Mouse (Mus musculus) forebrain, embryonic 10.5 days (tissue): ENCODE data around the gene Slc35b1. TPM values are rescaled to one million over a fixed set of nuclear protein-coding genes. Genes with fewer than 3 reads are reported as not detected.
"Not testable (repeated sequence)": the region's sequence is repeated elsewhere in the genome, so short reads cannot be mapped to it uniquely, and the experiment has no call there.

Experiments
- DNase-seq: peaks from one replicate; pipeline ENCODE4 v3.0.0-alpha.2; 2017; ENCODE audit warnings: low spot score; ENCODE audit errors: extremely low spot score
- H3K27ac ChIP-seq: fragments of 300-500 bp; sonication (generic); 2 replicates; pipeline ENCODE4 v1.5.1; 2016; ENCODE audit warnings: mild to moderate bottlenecking
- H3K27me3 ChIP-seq: fragments of 300-500 bp; sonication (generic); 2 replicates; pipeline ENCODE4 v1.6.1; 2016; ENCODE audit warnings: mild to moderate bottlenecking; ENCODE audit not compliant: poor library complexity, severe bottlenecking
- H3K36me3 ChIP-seq: fragments of 300-500 bp; sonication (generic); replicated peaks from 2 replicates; pipeline ENCODE4 v1.6.1; 2016; ENCODE audit warnings: mild to moderate bottlenecking, moderate library complexity
- H3K4me1 ChIP-seq: fragments of 300-500 bp; sonication (generic); 2 replicates; pipeline ENCODE4 v1.6.1; 2016
- H3K4me3 ChIP-seq: fragments of 300-500 bp; sonication (generic); 2 replicates; pipeline ENCODE4 v1.5.1; 2016; ENCODE audit warnings: mild to moderate bottlenecking, moderate library complexity
- H3K9me3 ChIP-seq: fragments of 300-500 bp; sonication (generic); 2 replicates; pipeline ENCODE4 v1.6.1; 2016; ENCODE audit warnings: mild to moderate bottlenecking, moderate library complexity
- WGBS: fragments of 180-500 bp; shearing (Covaris S2); methylation state at CpG from one replicate; pipeline ENCODE4 v1.1.7; 2016; 5-methylcytosine and 5-hydroxymethylcytosine counted together
- polyA plus RNA-seq: library from polyadenylated mRNA; unstranded; fragments of >200 nt; fragmentation: Nextera tagmentation; extraction: Ambion mirVana; gene quantifications from 2 replicates; pipeline ENCODE4 v1.2.1, GENCODE M21; 2016

The Slc35b1 gene
- polyA plus RNA-seq, 1 experiment from 2014 or later = 118 TPM

DNA sequence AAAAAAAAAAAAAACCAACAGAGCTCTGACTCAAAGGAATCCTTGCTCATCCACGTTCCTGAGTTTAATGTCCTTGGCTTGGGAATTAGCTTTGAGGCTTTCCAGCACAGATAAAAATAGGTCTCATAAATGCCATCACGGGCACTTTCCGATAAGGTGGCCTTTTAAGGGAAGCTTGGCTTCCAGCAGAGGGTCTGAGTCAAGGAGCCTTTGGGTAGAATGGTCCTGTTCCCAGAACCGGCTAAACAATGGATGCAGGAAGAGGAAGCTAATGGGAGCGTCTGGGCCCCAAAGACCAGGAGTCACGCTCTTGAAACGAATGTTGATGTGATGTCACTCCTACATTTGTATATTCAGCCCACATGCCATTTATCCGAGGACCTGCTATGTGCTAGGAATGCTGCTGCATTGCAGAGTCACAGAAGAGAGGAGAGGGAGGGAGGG lies 18.2 kb downstream of the Slc35b1 start:
- Histone ChIP-seq H3K4me3 (no peak overlapping the region), H3K36me3 (no peaks in the 10 kb centered on the region), H3K9me3 (no peaks in the 10 kb centered on the region), H3K4me1 (peaks cover 31% of the 10 kb centered on the region), H3K27ac (peak overlapping the region; percentile 63), H3K27me3 (peaks cover 15% of the 10 kb centered on the region)
- DNase-seq = no peak
- WGBS = 26% methylated on average over 8 of the region's 8 CpGs

DNA sequence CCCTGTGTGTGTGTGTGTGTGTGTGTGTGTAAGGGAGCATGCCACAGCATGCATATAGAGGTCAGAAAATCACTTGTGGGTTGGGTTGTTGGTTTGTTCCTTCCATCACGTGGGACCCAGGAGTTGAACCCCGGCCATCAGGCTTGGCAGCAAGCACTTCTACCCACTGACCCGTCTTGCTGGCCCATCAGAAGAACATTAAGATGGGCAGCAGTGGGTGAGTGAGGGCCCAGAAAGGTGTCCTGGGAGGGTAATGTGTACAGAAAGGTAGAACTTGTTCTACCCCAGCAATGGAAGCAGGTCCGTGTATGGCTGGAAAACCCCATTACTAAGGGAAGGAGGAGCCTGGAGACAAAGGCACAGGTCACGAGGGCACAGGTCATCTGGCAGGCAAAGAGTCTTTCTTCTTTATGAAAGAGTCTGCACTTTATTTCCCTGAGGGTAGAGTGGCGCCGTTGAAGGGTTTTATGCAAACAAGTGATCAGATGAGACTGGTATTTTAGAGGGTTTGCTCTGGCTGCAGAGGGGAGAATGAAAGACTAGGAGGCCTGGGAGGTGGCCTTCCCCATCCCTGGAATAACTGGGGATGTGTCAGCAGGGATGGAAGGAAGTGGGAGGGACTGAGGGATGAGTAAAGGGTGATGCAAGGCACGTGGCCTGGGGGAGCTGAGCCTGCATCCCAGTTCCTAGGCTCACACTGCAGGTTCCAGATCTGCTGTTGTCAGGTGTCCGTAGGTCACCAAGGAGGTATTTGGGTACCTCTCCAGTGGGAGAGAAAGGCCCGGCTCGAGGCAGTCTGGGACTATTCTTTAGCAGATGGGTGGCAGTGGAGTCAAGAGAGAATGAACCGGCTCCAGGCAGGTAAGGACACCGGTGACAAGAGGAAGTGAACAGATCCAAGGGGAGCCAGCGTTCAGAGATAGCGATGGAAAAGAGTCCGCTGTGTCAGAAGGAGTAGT lies 19.2 kb downstream of the Slc35b1 start:
- peaks cover 26% of the 10 kb centered on the region for H3K4me1 ChIP-seq
- 65% methylated on average over 16 of the region's 16 CpGs for WGBS
- peak overlapping the region; percentile 35; the same call in 1 of the 2 replicates for H3K27ac ChIP-seq
- DNase-seq = no peak
- no peaks in the 10 kb centered on the region for H3K36me3 ChIP-seq
- peaks cover 15% of the 10 kb centered on the region for H3K27me3 ChIP-seq
- H3K4me3 ChIP-seq = no peak overlapping the region
- H3K9me3 ChIP-seq = no peaks in the 10 kb centered on the region

DNA sequence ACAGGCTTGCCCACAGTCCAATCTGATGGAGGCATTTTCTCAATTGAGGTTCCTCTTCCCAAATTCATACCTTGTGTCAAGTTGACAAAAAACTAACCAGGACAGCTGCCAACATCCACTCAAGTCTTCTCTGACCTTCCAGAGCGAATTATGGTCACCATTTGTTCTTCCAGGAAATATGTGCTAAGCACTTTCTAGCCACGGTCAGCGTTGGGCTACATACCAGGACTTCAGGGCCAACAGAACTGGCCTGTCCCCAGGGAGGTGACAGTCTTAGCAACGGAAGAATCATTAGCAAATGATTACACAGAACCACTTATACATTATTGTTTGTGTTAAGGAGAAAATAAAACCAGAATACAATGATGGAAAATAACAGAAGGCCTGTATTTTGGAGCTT lies 21.3 kb downstream of the Slc35b1 start:
- DNase-seq = no peak
- H3K9me3 ChIP-seq = no peaks in the 10 kb centered on the region
- 89% methylated on average over 4 of the region's 4 CpGs for WGBS
- no peaks in the 10 kb centered on the region; the same call in 1 of the 2 replicates for H3K27me3 ChIP-seq
- no peaks in the 10 kb centered on the region for H3K36me3 ChIP-seq
- peaks cover 26% of the 10 kb centered on the region for H3K4me1 ChIP-seq
- H3K27ac ChIP-seq = no peak overlapping the region
- H3K4me3 ChIP-seq = no peak overlapping the region

DNA sequence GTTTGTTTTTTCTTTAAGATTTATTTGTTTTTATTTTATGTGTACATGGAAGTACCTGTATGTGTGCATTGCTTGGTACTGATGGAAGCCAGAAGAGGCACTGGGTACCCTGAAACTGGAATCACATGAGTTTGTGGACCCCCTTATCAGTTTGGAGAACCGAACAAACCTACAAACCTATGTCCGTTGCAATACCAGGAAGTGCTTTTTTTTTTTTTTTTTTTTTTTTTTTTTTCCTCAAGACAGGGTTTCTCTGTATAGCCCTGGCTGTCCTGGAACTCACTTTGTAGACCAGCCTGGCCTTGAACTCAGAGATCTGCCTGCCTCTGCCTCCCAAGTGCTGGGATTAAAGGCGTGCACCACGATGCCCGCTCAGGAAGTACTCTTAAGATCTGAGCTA lies 21.9 kb downstream of the Slc35b1 start:
- not testable (repeated sequence) for H3K36me3 ChIP-seq, DNase-seq, H3K27ac ChIP-seq, H3K27me3 ChIP-seq, H3K9me3 ChIP-seq, H3K4me3 ChIP-seq
- 95% methylated on average over 5 of the region's 5 CpGs for WGBS
- H3K4me1 ChIP-seq = peaks cover 28% of the 10 kb centered on the region

DNA sequence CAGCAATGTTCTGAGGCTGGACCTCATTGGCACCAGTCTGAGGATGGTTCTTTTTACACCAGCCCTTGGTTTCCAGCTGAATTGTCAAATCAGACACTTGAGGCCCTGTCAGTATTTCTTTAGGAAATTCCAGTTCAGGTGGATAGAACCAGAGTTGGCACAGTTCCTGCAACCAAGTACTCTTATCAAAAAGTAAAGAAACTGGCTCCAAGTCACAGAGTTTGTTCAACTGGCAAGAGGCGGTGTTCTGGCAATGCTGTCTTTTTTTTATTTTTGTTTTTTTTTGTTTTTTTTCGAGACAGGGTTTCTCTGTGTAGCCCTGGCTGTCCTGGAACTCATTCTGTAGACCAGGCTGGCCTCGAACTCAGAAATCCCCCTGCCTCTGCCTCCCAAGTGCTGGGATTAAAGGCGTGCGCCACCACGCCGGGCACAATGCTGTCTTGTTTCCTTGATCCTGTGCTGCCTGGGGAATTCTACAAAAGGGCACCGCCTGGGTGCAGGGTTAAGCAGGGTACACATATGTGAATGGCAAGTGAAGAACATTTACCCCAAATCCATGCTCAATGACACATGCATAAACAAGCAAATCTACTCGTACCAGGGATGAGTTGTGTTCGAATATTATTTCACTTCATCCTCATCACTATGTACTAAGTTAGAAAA lies 25.1 kb downstream of the Slc35b1 start:
- H3K4me3 ChIP-seq = no peak overlapping the region
- no peaks in the 10 kb centered on the region for H3K36me3 ChIP-seq
- WGBS = 86% methylated on average over 10 of the region's 10 CpGs
- no peak overlapping the region for H3K27ac ChIP-seq
- no peak for DNase-seq
- no peaks in the 10 kb centered on the region; the same call in 1 of the 2 replicates for H3K9me3 ChIP-seq
- peaks cover 22% of the 10 kb centered on the region for H3K27me3 ChIP-seq
- peaks cover 12% of the 10 kb centered on the region for H3K4me1 ChIP-seq

DNA sequence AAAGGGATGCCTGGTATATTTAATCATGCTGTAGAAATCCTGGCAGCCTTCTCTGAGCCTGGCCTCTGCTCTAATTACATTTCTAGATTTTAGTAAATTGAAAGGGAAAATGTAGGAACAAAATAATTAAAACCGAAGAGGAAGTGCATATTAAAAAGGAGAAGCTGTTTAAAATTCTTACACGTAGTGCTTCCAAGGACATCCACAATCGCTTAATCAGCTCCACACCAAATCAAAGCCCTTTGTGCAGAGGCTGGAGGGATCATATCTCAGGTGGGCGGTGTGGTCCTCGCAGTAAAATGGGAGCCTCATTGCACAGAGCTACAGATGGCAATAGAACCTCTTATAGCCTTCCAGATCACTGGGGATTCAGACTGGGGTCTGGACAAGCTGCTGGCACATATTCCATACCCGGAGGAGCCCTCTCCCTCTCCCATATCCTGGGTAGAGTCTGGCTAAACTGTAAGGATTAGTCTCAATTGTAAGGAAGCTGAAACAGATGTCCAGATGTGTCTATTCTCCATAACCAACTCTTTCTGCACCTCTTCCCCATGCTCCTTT lies 27.0 kb downstream of the Slc35b1 start:
- 73% methylated on average over 6 of the region's 6 CpGs for WGBS
- no peak overlapping the region for H3K27ac ChIP-seq

DNA sequence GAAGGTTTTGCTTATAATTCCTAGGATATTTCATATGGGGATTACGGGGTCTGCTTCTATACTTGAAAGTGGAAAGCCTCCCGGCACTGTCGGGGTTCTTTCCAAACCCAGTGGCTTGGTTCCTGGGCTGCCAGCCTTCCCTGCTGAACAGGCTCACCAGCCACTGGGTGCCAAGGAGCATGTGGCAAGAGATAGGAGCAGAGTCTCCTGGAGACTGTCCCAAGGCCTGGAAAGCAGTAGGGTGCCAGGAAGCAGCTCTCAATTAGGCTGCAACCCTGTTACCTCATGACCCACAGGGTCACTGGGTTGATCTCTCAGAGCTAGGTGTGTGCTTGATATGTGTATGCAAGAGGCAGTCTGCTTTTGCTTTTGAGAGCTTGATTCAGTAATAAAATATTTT lies 28.1 kb downstream of the Slc35b1 start:
- no peaks in the 10 kb centered on the region; the same call in 1 of the 2 replicates for H3K9me3 ChIP-seq
- no peaks in the 10 kb centered on the region for H3K36me3 ChIP-seq
- WGBS = 95% methylated on average over 3 of the region's 3 CpGs
- no peak for DNase-seq
- H3K27ac ChIP-seq = no peak overlapping the region
- no peak overlapping the region for H3K4me3 ChIP-seq
- H3K27me3 ChIP-seq = peaks cover 22% of the 10 kb centered on the region
- H3K4me1 ChIP-seq = peaks cover 39% of the 10 kb centered on the region

More for the DNA sequence above, 27.0 kb downstream of the Slc35b1 start:
- Histone ChIP-seq H3K4me3 (no peak overlapping the region), H3K36me3 (no peaks in the 10 kb centered on the region), H3K9me3 (no peaks in the 10 kb centered on the region; the same call in 1 of the 2 replicates), H3K4me1 (peaks cover 30% of the 10 kb centered on the region), H3K27me3 (peaks cover 22% of the 10 kb centered on the region)
- no peak for DNase-seq

DNA sequence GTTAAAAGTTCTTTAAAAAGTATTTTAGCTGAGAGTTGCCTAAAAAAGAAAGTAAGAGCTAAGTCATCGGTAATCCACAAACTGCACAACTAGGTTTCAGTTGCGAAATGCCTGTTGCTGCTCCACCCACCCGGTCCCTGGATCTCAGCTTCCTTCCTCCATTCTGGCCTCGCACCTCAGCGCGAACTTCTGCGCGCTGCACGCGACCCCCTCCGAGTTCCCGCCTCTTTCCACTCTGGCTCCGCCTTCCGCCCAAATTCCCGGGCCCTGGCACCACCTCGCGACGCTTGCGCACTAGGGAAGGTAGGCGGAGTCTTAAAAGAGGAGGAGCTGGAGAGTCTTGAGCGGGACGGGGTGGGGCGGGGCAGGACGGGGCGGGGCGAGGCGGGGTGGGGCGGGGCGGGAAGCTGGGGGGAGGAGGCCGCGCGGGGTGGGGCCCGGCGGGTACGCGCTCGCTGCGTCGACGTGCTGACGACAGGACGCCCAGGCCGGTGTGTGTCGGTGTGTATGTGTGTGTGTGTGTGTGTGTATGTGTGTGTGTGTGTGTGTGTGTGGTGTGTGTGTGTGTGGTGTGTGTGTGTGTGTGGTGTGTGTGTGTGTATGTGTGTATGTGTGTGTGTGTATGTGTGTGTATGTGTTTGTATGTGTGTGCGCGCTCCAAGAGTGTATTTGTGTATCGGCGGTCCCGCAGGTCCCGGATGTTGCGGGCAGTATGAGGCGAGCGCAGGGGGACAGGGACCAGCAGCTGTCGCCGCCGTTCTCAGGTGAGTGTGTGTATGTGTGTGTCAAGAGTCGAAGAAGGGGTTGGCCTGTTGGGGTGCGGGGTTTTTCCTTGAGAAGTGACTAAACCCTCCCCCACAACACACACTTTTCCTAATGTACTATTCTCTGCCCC lies 29.4 kb downstream of the Slc35b1 start, which contains the start of gene Spop:
TSS of gene Spop (plus strand) at position 440 of the 895 bp plus-strand sequence.
- Histone ChIP-seq H3K27me3 (peaks cover 22% of the 10 kb centered on the region), H3K9me3 (no peaks in the 10 kb centered on the region; the same call in 1 of the 2 replicates), H3K4me1 (peaks cover 41% of the 10 kb centered on the region), H3K27ac (peak within 1 kb of the TSS; percentile 91), H3K36me3 (peaks cover 8% of the 10 kb centered on the region), H3K4me3 (peak within 1 kb of the TSS; percentile 73)
- DNase-seq = peak; percentile 93
- 3% methylated on average over 57 of the region's 58 CpGs for WGBS

DNA sequence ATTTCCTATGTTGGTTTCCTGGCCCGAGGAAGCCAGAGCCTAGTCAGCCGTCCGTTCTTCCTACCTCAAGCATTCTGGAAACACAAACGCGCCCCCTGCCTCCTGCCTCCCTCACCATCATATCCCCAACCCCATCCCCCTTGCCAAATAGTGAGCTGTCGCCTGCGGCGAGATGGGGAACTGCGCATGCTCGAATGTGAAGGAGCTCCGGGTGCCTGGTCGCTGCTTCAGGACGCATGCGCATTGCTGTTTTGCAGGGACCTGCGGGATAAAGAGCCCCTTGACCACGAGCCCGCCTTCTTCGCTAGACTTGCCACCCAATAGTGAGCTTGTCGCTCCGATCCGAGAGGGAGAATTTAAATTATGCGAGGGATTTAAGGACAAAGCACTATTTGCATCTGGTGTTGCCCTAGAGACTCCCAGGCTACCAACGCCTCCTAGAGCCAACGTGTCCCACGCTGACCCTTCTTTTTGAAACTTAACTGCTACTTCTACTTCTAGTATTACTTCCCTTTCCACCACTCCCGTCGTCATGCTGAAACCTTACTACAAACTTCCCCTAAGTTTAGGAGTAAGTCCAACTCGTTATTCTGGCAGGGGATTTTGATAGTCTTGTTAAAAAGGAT lies 30.2 kb downstream of the Slc35b1 start:
- DNase-seq = peak; percentile 99
- under 1% methylated on average over 28 of the region's 28 CpGs for WGBS
- Histone ChIP-seq H3K27ac (peak overlapping the region; percentile 91), H3K4me3 (peak overlapping the region; percentile 73), H3K4me1 (peaks cover 41% of the 10 kb centered on the region), H3K27me3 (peaks cover 22% of the 10 kb centered on the region), H3K9me3 (no peaks in the 10 kb centered on the region; the same call in 1 of the 2 replicates), H3K36me3 (peaks cover 15% of the 10 kb centered on the region)

DNA sequence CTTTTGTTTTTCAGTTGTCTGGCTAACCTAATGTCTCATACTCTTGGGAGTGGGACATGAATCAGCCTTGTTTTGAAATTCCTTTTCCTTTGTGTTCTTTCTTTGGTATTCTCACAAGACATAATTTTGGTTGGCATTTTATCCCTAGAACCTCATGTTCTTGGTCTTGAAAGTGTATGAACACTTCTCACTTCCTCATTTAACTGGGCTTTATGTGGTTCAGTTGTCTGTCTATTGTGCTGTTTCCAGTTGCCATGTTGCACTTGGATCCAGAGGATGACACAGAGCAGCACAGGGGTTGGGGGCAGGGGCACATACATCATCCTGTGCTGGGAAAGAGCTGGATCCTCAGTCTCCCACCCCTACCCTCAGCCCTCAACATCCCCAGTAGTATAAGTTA lies 31.4 kb downstream of the Slc35b1 start:
- Histone ChIP-seq H3K4me3 (peak overlapping the region; percentile 73), H3K27me3 (peaks cover 22% of the 10 kb centered on the region), H3K36me3 (peaks cover 20% of the 10 kb centered on the region), H3K27ac (peak overlapping the region; percentile 91), H3K4me1 (peaks cover 41% of the 10 kb centered on the region), H3K9me3 (no peaks in the 10 kb centered on the region; the same call in 1 of the 2 replicates)
- DNase-seq = no peak

DNA sequence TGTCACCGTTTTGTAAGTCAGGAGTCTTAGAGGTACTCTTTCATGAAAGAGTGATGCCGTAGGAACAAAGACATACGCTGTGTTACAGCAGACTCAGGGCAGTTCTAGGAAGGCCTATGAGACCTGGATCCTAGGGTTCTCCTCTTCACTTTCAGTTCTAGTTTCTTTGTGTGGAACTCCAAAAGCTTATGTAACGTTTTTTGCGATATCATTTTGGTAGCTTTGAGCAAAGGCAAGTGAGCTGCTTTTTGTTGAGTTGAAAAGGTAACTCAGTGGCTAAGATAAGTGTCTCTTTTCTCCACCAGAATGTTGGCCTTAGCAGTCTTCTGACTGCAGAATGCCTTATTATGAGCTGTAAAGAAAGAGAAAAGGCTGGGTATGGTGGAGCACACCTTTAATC lies 32.8 kb downstream of the Slc35b1 start:
- no peak overlapping the region for H3K27ac ChIP-seq
- WGBS = 92% methylated on average over 5 of the region's 5 CpGs
- no peak for DNase-seq

More for the DNA sequence above, 32.8 kb downstream of the Slc35b1 start:
- Histone ChIP-seq H3K27me3 (peaks cover 12% of the 10 kb centered on the region), H3K9me3 (no peaks in the 10 kb centered on the region; the same call in 1 of the 2 replicates), H3K4me1 (peaks cover 33% of the 10 kb centered on the region), H3K36me3 (peaks cover 24% of the 10 kb centered on the region), H3K4me3 (no peak overlapping the region)
